Mouse (Mus musculus): Measurements from ENCODE around the gene Zfp710. TPM values are rescaled to one million over a fixed set of nuclear protein-coding genes. Genes with fewer than 3 reads are reported as not detected.
A peak's percentile ranks its signal among the peaks of the same experiment; 100 is the strongest.
"Not testable (repeated sequence)": the region's sequence is repeated elsewhere in the genome, so short reads cannot be mapped to it uniquely, and the experiment has no call there.

Gene Zfp710
- total RNA-seq, 4 experiments from 2014 or later: 14.3 to 34.1 (median 25.3) TPM

DNA sequence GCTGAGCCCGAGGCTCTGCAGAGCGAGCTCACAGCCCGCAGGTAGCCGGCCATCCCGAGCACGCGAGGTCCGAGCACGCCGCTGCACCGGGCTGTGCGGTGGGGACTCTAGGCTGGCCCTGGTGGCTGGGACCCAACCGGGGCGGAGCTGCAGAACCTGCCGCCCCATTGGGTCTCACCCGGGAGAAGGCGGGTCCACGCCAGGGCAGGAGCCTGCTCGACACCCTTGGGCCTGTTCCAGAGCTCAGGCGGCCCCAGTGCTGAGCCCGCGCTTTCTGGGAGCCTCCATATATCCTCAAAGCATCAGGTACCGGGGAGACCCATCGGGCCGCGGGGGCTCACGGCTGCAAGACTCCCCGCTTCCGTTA lies 90.6 kb downstream of the Zfp710 start, which contains the start of gene Idh2:
Idh2 (minus strand) TSS at position 169 of the 367 bp plus-strand sequence.
- peak; percentile 90 for DNase-seq

DNA sequence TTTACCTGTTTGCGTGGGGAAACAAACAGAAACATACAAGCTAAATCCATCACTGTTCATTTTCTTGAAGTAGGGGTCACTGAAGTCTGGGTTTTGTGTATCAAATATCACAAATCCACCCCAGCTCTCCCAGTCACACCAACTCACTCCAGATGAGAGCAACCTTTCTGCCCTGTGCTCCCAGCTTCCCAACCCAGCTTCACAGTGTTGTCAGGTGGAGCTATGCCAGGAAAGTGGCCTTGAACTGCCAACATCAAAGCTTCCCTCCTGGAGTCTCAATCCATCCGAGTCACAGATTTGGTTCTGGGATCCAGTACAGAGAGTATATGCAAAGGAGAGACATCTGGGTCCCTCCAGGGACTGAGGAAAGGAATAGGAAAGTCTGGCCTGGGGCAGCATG lies 91.5 kb downstream of the Zfp710 start:
- peak; percentile 63 for DNase-seq

DNA sequence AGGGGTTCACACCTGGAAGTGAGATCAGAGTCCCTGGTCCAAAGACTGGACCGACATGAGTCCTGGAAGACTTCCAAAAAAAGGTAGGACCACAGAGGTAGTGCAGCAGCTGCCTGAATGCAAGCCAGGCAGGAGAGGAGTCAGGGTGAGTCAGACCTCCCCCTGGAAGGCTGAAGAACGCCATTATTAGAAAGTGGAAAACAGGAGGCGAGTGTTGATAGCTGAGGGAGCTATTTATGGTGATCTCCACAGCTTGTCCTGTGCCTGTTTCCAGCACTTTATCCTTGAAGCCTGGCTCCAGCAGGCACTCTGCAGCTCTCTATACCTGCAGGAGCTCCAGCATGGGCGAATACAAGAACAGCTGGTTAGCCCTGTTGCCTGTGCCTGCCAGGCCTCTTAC lies 94.6 kb downstream of the Zfp710 start:
- DNase-seq: no peak

DNA sequence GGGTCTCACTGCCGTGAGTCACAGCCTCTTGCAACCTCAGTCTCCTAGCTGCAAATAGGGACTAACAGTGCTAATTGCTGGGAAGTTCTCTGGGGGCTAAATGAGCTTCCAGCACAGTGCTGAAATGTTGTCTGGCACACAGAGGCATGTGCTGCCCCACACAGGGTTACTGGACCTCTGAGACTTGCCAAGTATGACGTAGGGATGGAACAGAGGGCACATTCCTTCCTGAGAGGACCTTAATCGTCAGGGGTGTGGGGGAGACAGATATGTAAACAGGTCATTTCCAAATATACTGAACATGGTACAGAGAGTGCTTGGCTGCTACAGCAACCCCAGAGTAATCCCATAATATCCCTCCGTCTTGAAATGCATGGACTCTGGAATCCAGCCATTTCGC lies 96.5 kb downstream of the Zfp710 start:
- DNase-seq: no peak

DNA sequence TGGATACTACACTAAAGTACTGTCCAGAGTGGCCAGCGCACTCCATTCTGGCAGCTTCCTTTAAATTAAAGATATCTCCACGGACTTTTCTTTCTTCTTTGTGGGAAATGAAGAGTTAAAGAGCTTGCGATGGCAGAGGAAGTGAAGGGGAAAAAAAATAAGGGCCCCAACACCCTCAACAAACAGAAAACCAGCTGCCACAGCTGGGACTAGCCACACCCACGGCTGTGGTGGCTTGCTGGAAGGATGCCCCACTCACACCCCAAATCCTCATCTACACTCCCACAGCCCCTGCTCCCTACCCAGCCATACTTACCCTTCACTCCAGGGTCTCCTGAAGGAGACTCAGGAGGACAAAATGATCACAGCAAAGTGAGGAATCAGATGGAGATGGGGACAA lies 98.5 kb downstream of the Zfp710 start:
- DNase-seq: no peak

DNA sequence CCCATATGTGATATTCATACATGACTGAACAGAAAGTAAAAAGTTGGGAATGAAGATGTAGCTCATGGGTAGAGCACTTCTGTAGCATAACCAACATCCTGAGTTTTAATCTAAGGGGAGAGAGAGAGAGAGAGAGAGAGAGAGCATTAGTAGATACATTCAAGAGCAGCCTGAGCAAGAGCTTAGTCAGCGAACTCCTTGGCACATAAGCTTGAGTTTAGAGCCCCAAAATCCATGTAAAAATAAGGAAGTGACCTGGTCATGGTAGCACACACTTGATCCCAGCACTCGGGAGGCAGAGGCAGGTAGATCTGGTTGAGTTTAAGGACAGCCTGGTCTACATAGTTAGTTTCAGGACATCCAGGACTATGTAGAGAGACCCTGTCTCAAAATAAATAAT lies 99.1 kb downstream of the Zfp710 start:
- DNase-seq: no peak

DNA sequence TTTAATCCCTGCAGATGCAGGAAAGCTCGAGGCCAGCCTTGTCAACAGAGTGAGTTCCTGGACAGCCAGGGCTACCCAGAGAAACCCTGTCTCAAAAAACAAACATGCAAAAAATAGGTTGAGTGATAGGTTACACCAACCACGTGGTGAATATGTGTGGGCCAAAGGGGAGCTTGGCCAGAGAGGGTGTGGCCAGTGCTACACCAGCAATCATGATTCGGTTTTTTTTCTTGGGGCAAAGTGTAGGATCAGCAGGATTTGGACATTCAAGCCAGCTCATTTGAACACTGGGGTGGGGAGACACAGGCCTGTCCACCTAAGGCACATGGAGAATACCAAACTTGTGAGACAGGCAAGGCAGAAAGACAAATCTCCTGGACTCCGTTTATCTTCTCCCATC lies 104.7 kb downstream of the Zfp710 start:
- no peak for DNase-seq

DNA sequence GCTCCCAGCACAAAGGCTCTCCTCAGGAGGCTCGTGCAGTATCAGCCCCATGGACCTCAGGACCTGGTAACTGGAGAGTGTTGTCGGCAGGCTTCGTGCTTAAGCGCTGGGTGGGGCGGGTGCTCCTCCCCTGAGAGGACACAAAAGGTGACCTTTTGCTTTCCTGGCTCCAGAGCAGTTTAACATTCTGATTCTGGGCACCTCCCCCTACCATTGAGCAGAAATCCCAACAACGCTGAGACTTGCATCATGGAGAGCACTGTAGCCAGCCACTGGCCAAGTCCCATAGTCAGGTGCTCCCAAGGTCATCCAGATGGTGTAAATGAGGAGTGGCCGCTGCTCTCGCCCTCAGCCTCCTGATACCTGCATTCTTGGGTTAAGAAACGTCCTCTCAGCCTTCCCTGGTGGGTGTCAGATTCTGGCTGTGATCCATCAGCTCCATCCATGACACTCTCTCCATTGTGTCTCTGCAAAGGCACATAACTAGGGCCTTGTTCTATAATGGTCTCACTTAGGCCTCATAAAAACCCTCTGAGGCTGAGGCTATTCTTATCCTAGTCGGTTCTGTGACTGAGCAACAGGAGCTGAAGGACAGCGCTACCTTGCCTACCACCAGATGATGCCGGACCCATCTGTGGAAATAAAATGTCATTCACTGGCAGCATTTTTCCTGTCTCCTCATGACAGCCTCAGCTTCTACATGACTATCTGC lies 105.9 kb downstream of the Zfp710 start:
- no peak for DNase-seq

DNA sequence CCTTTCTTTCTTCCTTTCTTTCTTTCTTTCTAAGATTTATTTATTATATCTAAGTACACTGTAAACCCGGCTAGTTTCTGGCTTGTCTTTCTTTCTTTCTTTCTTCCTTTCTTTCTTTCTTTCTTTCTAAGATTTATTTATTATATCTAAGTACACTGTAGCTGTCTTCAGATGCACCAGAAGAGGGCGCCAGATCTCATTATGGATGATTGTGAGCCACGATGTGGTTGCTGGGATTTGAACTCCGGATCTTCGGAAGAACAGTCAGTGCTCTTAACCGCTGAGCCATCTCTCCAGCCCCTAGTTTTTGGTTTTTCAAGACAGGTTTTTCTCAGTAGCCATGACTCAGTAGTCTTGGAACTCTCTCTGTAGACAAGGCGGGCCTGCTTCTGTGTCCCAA lies 106.7 kb downstream of the Zfp710 start:
- DNase-seq: not testable (repeated sequence)

DNA sequence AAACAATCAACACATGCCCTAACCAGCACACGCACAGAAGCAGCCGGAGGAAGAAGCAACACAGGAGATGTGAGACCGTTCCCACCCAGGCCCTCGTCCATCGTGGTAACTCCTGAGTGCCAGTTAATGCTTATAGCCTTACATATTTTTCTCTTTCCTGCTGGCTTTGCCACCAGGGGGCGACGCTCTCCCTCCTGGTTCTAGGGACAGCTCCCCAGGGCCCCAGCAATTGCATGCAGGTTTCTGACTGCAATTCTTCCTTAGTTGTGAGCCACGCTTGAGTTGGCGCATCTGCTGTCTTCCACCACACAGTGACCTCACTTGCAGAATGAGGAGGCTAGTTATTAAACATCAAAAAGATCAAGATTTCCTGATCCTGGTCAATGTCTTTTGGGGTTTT lies 107.9 kb downstream of the Zfp710 start:
- no peak for DNase-seq

DNA sequence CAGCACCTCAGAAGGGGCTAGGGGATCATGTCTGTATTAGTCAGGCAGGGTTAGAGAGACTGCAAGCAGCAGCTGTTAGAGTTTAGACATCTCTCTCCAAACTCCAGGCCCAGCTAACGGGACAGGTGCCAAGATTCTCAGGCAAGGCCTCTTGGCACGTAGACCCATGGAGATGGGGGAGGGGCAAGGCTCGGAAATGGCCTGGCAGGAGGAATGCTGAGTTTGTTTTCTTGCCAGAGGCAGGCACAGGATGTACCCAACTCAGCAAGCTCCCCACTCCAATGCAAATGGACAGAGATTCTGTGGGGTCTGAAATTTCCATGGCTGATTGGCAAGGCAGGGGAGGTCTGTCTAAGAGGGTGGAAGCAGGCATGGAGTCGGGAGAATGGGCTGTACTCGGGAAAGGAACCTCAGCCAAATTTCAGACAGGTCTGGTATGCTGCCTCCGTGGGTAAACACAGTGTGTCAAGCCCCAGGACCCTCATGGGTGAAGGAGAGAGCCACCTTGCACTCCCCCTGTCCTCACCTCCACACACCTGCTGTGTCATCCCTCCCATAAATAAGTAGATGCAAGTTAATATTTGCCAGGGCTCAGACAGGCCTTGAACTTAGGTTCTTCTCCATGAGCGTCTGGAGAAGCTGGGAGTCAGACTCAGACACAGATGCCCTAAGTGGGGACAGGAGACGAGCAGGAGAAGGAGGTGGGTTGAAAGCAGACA lies 110.0 kb downstream of the Zfp710 start:
- peak; percentile 71 for DNase-seq

DNA sequence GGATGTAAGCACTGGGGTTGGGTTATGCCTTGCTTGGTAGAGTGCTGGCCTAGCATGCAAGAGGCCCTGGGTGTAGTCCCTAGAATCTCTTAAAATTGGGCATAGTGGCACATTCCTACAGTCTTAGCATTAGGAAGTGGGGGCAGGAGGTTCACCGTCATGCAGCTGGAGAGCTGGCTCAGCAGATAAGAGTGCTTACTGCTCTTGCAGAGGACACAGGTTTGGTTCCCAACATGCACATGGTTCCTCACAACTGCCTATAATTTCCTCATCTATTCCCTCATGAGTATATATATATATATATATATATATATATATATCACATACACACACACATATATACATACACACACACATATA lies 110.5 kb downstream of the Zfp710 start:
- DNase-seq: no peak

DNA sequence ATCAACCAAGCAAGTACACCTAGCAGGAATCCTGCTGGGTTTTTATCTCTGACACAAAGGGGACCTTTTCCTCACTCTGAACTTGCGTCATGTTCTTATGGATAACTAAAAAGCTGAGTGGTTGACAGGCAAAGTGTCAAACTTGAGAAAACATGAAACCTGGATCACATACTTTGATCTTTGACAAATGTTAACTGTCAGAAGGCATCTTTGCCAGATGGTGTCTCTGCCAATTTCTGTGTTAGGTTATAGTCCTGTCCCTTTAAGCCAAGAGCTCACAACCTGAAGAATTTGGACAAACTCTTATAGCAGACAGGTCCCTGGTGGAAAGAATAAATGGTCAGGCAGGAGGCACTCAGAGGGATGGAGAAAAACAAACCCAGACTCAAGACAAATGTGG lies 113.8 kb downstream of the Zfp710 start:
- DNase-seq: no peak

DNA sequence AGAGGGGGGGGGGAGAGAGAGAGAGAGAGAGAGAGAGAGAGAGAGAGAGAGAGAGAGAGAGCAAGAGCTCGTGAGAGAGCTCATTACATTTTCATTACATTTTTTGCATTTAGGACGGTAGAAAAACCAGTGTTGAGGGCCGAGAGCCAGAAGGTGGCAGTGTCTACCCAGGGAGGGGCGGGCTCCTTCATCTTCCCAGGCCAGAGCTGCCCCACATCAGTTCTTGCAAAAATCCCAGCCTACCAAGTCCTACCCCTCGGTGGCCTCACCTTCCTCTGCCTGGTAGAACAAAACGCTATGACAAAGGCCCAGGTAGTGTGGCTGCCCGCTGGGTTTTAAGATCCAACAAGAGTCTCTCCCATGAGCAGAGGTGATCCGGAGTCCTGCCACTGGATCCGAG lies 116.2 kb downstream of the Zfp710 start:
- peak; percentile 63 for DNase-seq

Other genes with a start within 250 kb of the Zfp710 start
- gene Mesp1, start 231.0 kb upstream of the Zfp710 start, total RNA-seq (2022): not detected
- gene Mesp2, start 214.1 kb upstream of the Zfp710 start, total RNA-seq (2022): 1 to 10 TPM in 1 of 4 experiments, under 1 TPM in 3; 0.41 to 1.5 (median 0.62) TPM
- gene Anpep, start 163.8 kb upstream of the Zfp710 start, total RNA-seq (2022): 10 to 100 TPM; 10.5 to 21.9 (median 15.4) TPM
- 10 to 100 TPM; 27.3 to 32.1 (median 30.7) TPM for gene Ap3s2, start 104.2 kb upstream of the Zfp710 start, total RNA-seq (2022)
- gene Arpin, start 89.5 kb upstream of the Zfp710 start, total RNA-seq (2022): 10 to 100 TPM; 16.9 to 27.6 (median 22.9) TPM
- 100 to 1,000 TPM; 122 to 222 (median 165) TPM for gene Idh2, start 90.6 kb downstream of the Zfp710 start, total RNA-seq (2022)
- 10 to 100 TPM; 58.6 to 86.9 (median 67.8) TPM for gene Sema4b, start 162.0 kb downstream of the Zfp710 start, total RNA-seq (2022)
- 100 to 1,000 TPM in 1 of 4 experiments, 10 to 100 TPM in 3; 64.7 to 105 (median 85.9) TPM for gene Cib1, start 208.0 kb downstream of the Zfp710 start, total RNA-seq (2022)
- 1 to 10 TPM; 4.2 to 6.1 (median 5.3) TPM for gene Gdpgp1, start 208.1 kb downstream of the Zfp710 start, total RNA-seq (2022)
- 1 to 10 TPM; 1.7 to 2.2 (median 1.9) TPM for gene Ttll13, start 221.6 kb downstream of the Zfp710 start, total RNA-seq (2022)
- gene Ngrn, start 236.4 kb downstream of the Zfp710 start, total RNA-seq (2022): 10 to 100 TPM; 54.9 to 59.1 (median 57.7) TPM
- 10 to 100 TPM; 21.3 to 31.9 (median 28.8) TPM for gene Vps33b, start 244.8 kb downstream of the Zfp710 start, total RNA-seq (2022)

Measured in adrenal gland, adult 8-10 months (tissue).